Mouse (Mus musculus) olfactory bulb, adult 2 months (tissue): ENCODE data around the gene Slc44a5. TPM values are rescaled to one million over a fixed set of nuclear protein-coding genes. Genes with fewer than 3 reads are reported as not detected.

Experiments
- H3K27ac ChIP-seq: fragments of 200-500 bp; 2 replicates; pipeline ENCODE4 v1.5.1; 2012; ENCODE audit warnings: low read depth, low read length; ENCODE audit not compliant: insufficient read depth
- H3K4me1 ChIP-seq: fragments of 200-500 bp; 2 replicates; pipeline ENCODE4 v1.6.1; 2012; ENCODE audit warnings: low read length; ENCODE audit not compliant: control insufficient read depth, insufficient read depth
- H3K4me3 ChIP-seq: fragments of 200-500 bp; 2 replicates; pipeline ENCODE4 v1.5.1; 2012; ENCODE audit warnings: mild to moderate bottlenecking, low read depth, low read length, moderate library complexity; ENCODE audit not compliant: insufficient read depth
- CTCF ChIP-seq: fragments of 200-500 bp; IDR thresholded peaks from 2 replicates; pipeline ENCODE4 v1.5.1; 2012; ENCODE audit warnings: low read depth, mild to moderate bottlenecking, low read length, moderate library complexity; ENCODE audit not compliant: insufficient read depth
- POLR2A ChIP-seq: fragments of 200-500 bp; IDR thresholded peaks from 2 replicates; pipeline ENCODE4 v1.6.1; 2012; ENCODE audit warnings: mild to moderate bottlenecking, low read depth, low read length, moderate library complexity; ENCODE audit not compliant: insufficient read depth
- WGBS: fragments of 180-500 bp; shearing (Covaris S2); methylation state at CpG from one replicate; pipeline ENCODE4 v1.1.7; 2018; 5-methylcytosine and 5-hydroxymethylcytosine counted together
- polyA plus RNA-seq: library from polyadenylated mRNA; stranded (reverse); fragments of >200 nt; gene quantifications from 2 replicates; pipeline ENCODE4 v1.2.4, GENCODE M21; 2012; ENCODE audit warnings: low replicate concordance; ENCODE audit not compliant: missing spikeins, insufficient read depth, insufficient read length

Gene Slc44a5
- polyA plus RNA-seq, 1 experiment, result not detected

DNA sequence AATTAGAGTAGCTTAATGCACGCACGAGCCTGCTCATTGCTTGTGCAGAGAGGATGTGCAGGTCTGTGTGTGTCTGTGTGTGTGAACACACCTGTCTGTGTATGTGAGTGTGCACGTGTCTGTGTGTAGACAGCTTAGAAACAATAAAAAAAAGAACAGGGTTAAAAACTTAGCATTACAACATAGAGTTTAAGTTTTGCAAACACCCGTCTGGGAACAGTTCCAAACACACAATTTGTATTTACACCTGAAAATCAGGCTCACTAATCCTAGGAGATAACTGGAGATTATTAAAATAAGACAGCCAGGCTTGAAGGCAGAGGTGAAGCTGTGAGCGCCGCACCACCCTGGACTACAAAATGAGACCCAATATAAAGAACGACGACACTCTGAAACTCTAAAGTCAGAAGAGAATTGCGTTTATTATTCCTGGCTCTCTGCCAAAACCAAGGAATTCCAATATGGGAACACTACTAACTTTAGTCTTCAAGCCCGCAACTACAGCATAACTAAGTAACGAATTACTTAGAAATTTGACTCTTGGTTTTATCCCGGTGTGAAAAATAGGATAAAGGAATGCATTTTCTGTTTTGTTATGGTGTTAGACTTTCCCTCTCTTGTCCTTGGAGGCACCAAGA, 30.1 kb upstream of the Slc44a5 start:
- TF ChIP-seq CTCF, result no peak
- H3K27ac ChIP-seq, result no peak overlapping the region
- no peak overlapping the region for H3K4me3 ChIP-seq
- WGBS, result 34% methylated on average over 12 of the region's 12 CpGs
- H3K4me1 ChIP-seq, result no peaks in the 10 kb centered on the region

DNA sequence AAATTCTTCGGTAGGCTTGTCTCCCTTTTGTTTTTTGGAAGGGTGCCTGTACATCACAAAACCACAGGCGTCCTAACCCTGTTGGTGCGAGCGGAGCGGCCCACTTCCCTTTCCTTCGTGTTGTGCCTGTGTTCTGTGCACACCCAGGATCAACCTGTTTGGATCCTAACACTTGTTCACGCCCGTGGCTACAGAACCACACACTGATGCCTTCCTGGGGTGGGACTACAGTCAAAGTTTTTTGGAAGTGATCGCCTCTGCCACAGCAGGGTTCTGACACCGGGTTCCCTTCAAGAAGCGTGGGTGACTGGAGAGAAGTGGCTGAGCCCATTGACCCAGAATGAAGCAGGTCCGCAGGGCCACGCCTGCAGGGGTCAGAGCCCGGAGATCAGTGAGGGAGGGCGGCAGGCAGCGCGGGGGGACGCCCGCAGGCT, 29.3 kb upstream of the Slc44a5 start:
- Histone ChIP-seq H3K4me1 (no peaks in the 10 kb centered on the region), H3K4me3 (peak overlapping the region; percentile 64), H3K27ac (peak overlapping the region; percentile 91; the same call in 1 of the 2 replicates)
- TF ChIP-seq CTCF, result no peak
- no peak for TF ChIP-seq POLR2A
- WGBS, result under 1% methylated on average over 19 of the region's 19 CpGs

DNA sequence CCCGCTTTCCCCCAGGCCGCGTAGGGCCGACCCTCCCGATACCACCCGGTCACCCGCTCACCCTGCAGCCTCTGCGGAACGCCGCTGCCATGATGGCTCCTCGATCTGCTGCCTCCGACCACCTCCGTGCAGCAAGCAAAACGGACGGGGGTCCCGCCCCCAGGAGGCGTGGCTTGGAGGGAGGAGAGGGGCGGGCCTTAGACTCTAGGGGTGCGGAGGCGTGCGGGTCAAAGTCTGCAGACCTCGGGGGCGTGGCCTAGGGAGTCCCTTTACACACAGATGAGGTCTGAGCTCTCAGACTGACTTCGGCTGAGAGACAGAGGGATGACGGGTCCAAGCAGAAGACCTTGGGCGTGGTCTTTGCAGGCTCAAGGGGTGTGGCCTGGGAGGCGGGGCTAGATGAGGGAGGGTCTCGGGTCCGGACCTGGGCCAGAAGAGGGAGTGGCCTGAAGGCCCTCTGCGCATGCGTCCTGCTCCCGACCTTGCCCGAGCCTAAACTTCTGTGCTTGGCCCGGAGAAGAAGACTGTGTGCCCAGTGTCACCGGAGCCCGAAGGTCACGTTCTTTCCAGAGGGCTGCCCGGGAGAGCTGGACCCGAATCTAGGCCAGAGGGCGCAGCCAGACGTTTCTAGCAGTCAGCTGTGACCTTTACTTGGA, 28.8 kb upstream of the Slc44a5 start, which contains the start of gene Acadm:
Acadm (minus strand) TSS at position 298 of the 656 bp plus-strand sequence.
- WGBS, result under 1% methylated on average over 41 of the region's 41 CpGs
- Histone ChIP-seq H3K4me3 (peak within 1 kb of the TSS; percentile 64), H3K4me1 (no peaks in the 10 kb centered on the region), H3K27ac (peak within 1 kb of the TSS; percentile 91)
- TF ChIP-seq POLR2A (peak; percentile 73), CTCF (no peak)

- 80% methylated on average over 4 of the region's 4 CpGs for WGBS
- no peak overlapping the region for H3K4me3 ChIP-seq
- H3K27ac ChIP-seq, result no peak overlapping the region
- TF ChIP-seq POLR2A (no peak), CTCF (no peak)
- no peaks in the 10 kb centered on the region for H3K4me1 ChIP-seq
These were observed 26.0 kb upstream of the Slc44a5 start for GRCm38 (mm10) chr3:153947271-153947670.

DNA sequence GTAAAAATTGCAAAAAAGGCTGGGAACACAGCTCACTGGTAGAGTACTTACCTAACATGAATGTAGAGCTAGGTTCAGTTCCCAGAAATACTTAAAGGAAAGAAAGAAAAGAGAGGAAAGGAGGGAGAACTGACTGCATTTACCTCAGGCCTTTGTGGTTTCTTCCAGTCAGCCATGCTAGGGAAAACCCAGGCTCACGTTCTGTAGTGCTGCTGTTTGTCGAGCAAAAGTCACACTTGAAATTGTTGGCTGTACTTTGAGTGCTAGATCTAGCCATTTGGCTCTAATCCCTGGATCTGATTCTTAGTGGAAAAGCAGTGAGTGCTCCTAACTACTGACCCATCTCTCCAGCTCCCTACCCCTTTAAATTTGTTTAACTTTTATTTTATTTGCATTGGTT, 25.1 kb upstream of the Slc44a5 start:
- no peak overlapping the region for H3K27ac ChIP-seq
- 75% methylated on average over 2 of the region's 2 CpGs for WGBS
- H3K4me3 ChIP-seq, result no peak overlapping the region
- no peaks in the 10 kb centered on the region for H3K4me1 ChIP-seq
- no peak for TF ChIP-seq CTCF

GRCm38 (mm10) chr3:153957916-153958315, 15.3 kb upstream of the Slc44a5 start:
- no peaks in the 10 kb centered on the region for H3K4me1 ChIP-seq
- 94% methylated on average over 5 of the region's 5 CpGs for WGBS

GRCm38 (mm10) chr3:153959035-153959730, 14.1 kb upstream of the Slc44a5 start:
- TF ChIP-seq CTCF, result no peak
- no peak for TF ChIP-seq POLR2A
- Histone ChIP-seq H3K4me1 (no peaks in the 10 kb centered on the region), H3K4me3 (no peak overlapping the region), H3K27ac (no peak overlapping the region)
- 90% methylated on average over 1 of the region's 1 CpGs for WGBS

More at GRCm38 (mm10) chr3:153957916-153958315, 15.3 kb upstream of the Slc44a5 start:
- H3K27ac ChIP-seq, result no peak overlapping the region
- H3K4me3 ChIP-seq, result no peak overlapping the region
- no peak for TF ChIP-seq POLR2A
- no peak for TF ChIP-seq CTCF

- TF ChIP-seq CTCF (no peak), POLR2A (no peak)
- H3K4me3 ChIP-seq, result no peak overlapping the region
- no peak overlapping the region for H3K27ac ChIP-seq
- WGBS, result 86% methylated on average over 9 of the region's 9 CpGs
- H3K4me1 ChIP-seq, result no peaks in the 10 kb centered on the region
These were observed 13.5 kb upstream of the Slc44a5 start for GRCm38 (mm10) chr3:153959731-153960207.

DNA sequence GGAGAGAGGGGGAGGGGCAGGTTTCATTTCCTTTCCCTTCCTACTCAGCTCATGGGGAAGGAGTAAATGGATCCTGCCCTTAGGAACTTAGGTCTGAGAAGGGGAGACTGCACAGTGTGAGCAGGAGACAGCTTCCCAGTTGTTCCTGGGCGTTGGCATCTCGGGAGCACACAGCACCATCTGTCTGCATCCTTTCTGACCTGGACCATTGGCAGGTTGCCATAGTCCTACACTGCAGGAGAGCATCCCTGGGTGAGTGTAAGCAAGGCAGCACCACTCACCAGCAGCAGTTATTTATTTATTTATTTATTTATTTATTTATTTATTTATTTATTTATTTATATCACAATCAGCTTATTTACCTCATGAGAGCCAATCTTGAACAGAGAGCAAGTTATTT, 12.4 kb upstream of the Slc44a5 start:
- no peak overlapping the region for H3K4me3 ChIP-seq
- no peak overlapping the region for H3K27ac ChIP-seq
- WGBS, result 57% methylated on average over 2 of the region's 2 CpGs
- H3K4me1 ChIP-seq, result no peaks in the 10 kb centered on the region
- no peak for TF ChIP-seq CTCF
- TF ChIP-seq POLR2A, result no peak
